Mouse (Mus musculus) cerebellum, adult 11-12 months (tissue): ENCODE measurements around the gene Lrp6.

Experiments
- DNase-seq: peaks from one replicate; pipeline ENCODE4 v3.0.0; 2022

Gene Lrp6

GRCm38 (mm10) chr6:134529340-134529739 is 37.4 kb downstream of the Lrp6 start:
- no peak for DNase-seq

GRCm38 (mm10) chr6:134528396-134528795 is 38.4 kb downstream of the Lrp6 start:
- DNase-seq = no peak

GRCm38 (mm10) chr6:134527596-134528128 is 39.1 kb downstream of the Lrp6 start:
- no peak for DNase-seq

GRCm38 (mm10) chr6:134526821-134527595 is 39.8 kb downstream of the Lrp6 start:
- no peak for DNase-seq

GRCm38 (mm10) chr6:134526275-134526674 is 40.5 kb downstream of the Lrp6 start:
- DNase-seq = no peak

- DNase-seq = no peak
Measured at GRCm38 (mm10) chr6:134521411-134521810, 45.4 kb downstream of the Lrp6 start.

GRCm38 (mm10) chr6:134520821-134521220 is 45.9 kb downstream of the Lrp6 start:
- DNase-seq = no peak

- DNase-seq = no peak
Measured at GRCm38 (mm10) chr6:134518450-134518849, 48.3 kb downstream of the Lrp6 start.

GRCm38 (mm10) chr6:134517141-134517540 is 49.6 kb downstream of the Lrp6 start:
- no peak for DNase-seq

- DNase-seq = no peak
Measured at GRCm38 (mm10) chr6:134515416-134515815, 51.3 kb downstream of the Lrp6 start.

GRCm38 (mm10) chr6:134513896-134514510 is 52.8 kb downstream of the Lrp6 start:
- DNase-seq = no peak

- DNase-seq = no peak
Measured at GRCm38 (mm10) chr6:134513011-134513410, 53.8 kb downstream of the Lrp6 start.

GRCm38 (mm10) chr6:134512478-134512877 is 54.3 kb downstream of the Lrp6 start:
- no peak for DNase-seq

GRCm38 (mm10) chr6:134511118-134511517 is 55.6 kb downstream of the Lrp6 start:
- DNase-seq = no peak

GRCm38 (mm10) chr6:134510280-134510679 is 56.5 kb downstream of the Lrp6 start:
- DNase-seq = no peak

- DNase-seq = no peak
Measured at GRCm38 (mm10) chr6:134509731-134510226, 57.0 kb downstream of the Lrp6 start.

GRCm38 (mm10) chr6:134504866-134505265 is 61.9 kb downstream of the Lrp6 start:
- no peak for DNase-seq

- DNase-seq = no peak
Measured at GRCm38 (mm10) chr6:134502335-134502734, 64.4 kb downstream of the Lrp6 start.

GRCm38 (mm10) chr6:134500381-134501162 is 66.2 kb downstream of the Lrp6 start:
- DNase-seq = no peak

GRCm38 (mm10) chr6:134499089-134499488 is 67.7 kb downstream of the Lrp6 start:
- no peak for DNase-seq

GRCm38 (mm10) chr6:134498518-134498917 is 68.2 kb downstream of the Lrp6 start:
- DNase-seq = no peak

GRCm38 (mm10) chr6:134494828-134495698 is 71.7 kb downstream of the Lrp6 start:
- no peak for DNase-seq
